Mouse (Mus musculus): ENCODE data around the gene Gm45233. TPM values are rescaled to one million over a fixed set of nuclear protein-coding genes. Genes with fewer than 3 reads are reported as not detected.

The Gm45233 gene
- polyA plus RNA-seq (2015; fragmentation: Illumina TruSeq; extraction: RNeasy Lipid Tissue Mini Kit (QIAGEN cat#74804); ENCODE audit: insufficient read depth, low replicate concordance) = not detected

DNA sequence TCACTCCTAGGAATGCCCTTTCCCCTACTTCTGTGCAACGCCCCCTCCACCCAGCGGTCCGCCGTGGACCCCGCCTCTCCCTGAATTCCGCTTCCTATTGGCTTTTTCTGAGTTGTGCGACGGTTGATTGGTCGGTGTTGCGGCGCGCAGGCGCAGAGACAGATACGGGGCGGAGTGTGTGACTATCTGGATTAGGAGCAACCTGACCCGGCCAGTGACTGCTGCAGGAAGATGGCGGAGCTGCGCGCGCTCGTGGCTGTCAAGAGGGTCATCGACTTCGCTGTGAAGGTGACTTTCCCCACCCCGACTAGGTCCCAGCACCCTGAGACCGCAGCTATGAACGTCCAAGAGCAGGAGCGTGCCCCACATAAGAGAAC, at the start of gene Gm45233, which contains the start of gene Etfb:
Gene Gm45233 (plus strand): TSS at position 212 of the 377 bp plus-strand sequence.
Gene Etfb (plus strand): TSS at position 167 of the 377 bp plus-strand sequence.

GRCm38 (mm10) chr7:43408131-43408553, 35.8 kb upstream of the Gm45233 start, which contains the start of gene Siglecg:
TSS of gene Siglecg (plus strand) at chr7:43408204.

GRCm38 (mm10) chr7:43427406-43427805, 16.5 kb upstream of the Gm45233 start, which contains the start of gene Lim2:
TSS of gene Lim2 (plus strand) at chr7:43427670.

GRCm38 (mm10) chr7:43436341-43437255, 7.3 kb upstream of the Gm45233 start, which contains the start of gene Nkg7:
TSS of gene Nkg7 (plus strand) at chr7:43437073.

DNA sequence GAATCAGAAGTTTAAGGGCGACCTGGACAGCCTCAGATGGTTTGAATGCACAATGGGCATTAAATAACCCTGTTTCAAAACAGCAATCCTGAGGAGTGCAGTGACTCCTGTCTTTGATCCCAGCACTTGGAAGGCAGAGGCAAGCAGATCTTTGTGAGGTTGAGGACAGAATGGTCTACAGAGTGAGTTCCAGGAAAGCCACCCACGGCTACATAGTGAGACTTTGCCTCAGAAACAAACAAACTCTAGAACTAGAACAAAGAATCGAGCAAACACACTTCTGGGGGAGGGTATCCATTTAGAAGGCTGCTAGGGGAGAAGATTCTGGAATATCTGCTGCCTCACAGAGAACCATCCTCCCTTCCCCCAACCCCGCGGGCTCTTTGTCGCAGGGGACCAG, 3.4 kb upstream of the Gm45233 start, which contains the start of gene Cldnd2:
Gene Cldnd2 (plus strand): TSS at position 301 of the 400 bp plus-strand sequence.

GRCm38 (mm10) chr7:43462851-43463250, 18.9 kb downstream of the Gm45233 start, which contains the start of gene Vsig10l:
TSS of gene Vsig10l (plus strand) at chr7:43463151.

GRCm38 (mm10) chr7:43489631-43490125, 45.8 kb downstream of the Gm45233 start, which contains the start of gene Iglon5:
TSS of gene Iglon5 (minus strand) at chr7:43490075.

Other genes starting within 250 kb of the Gm45233 start
- gene Zfp715, start 130.8 kb upstream of the Gm45233 start, polyA plus RNA-seq (2015; fragmentation: Illumina TruSeq; extraction: RNeasy Lipid Tissue Mini Kit (QIAGEN cat#74804); ENCODE audit: insufficient read depth, low replicate concordance) = 46.8 TPM
- 0.94 TPM for gene Siglecf, start 92.8 kb upstream of the Gm45233 start, polyA plus RNA-seq (2015; fragmentation: Illumina TruSeq; extraction: RNeasy Lipid Tissue Mini Kit (QIAGEN cat#74804); ENCODE audit: insufficient read depth, low replicate concordance)
- 244 TPM for gene Siglecg, start 35.9 kb upstream of the Gm45233 start, polyA plus RNA-seq (2015; fragmentation: Illumina TruSeq; extraction: RNeasy Lipid Tissue Mini Kit (QIAGEN cat#74804); ENCODE audit: insufficient read depth, low replicate concordance)
- not detected for gene Lim2, start 16.5 kb upstream of the Gm45233 start, polyA plus RNA-seq (2015; fragmentation: Illumina TruSeq; extraction: RNeasy Lipid Tissue Mini Kit (QIAGEN cat#74804); ENCODE audit: insufficient read depth, low replicate concordance)
- 79.6 TPM for gene Nkg7, start 7.1 kb upstream of the Gm45233 start, polyA plus RNA-seq (2015; fragmentation: Illumina TruSeq; extraction: RNeasy Lipid Tissue Mini Kit (QIAGEN cat#74804); ENCODE audit: insufficient read depth, low replicate concordance)
- gene Cldnd2, start 3.3 kb upstream of the Gm45233 start, polyA plus RNA-seq (2015; fragmentation: Illumina TruSeq; extraction: RNeasy Lipid Tissue Mini Kit (QIAGEN cat#74804); ENCODE audit: insufficient read depth, low replicate concordance) = not detected
- 48.7 TPM for gene Etfb, start within 50 bp of the Gm45233 start, polyA plus RNA-seq (2015; fragmentation: Illumina TruSeq; extraction: RNeasy Lipid Tissue Mini Kit (QIAGEN cat#74804); ENCODE audit: insufficient read depth, low replicate concordance)
- gene Vsig10l, start 19.0 kb downstream of the Gm45233 start, polyA plus RNA-seq (2015; fragmentation: Illumina TruSeq; extraction: RNeasy Lipid Tissue Mini Kit (QIAGEN cat#74804); ENCODE audit: insufficient read depth, low replicate concordance) = 1.5 TPM
- gene Iglon5, start 45.9 kb downstream of the Gm45233 start, polyA plus RNA-seq (2015; fragmentation: Illumina TruSeq; extraction: RNeasy Lipid Tissue Mini Kit (QIAGEN cat#74804); ENCODE audit: insufficient read depth, low replicate concordance) = not detected
- gene 4931406B18Rik, start 61.8 kb downstream of the Gm45233 start, polyA plus RNA-seq (2015; fragmentation: Illumina TruSeq; extraction: RNeasy Lipid Tissue Mini Kit (QIAGEN cat#74804); ENCODE audit: insufficient read depth, low replicate concordance) = 0.12 TPM
- gene Cd33, start 100.3 kb downstream of the Gm45233 start, polyA plus RNA-seq (2015; fragmentation: Illumina TruSeq; extraction: RNeasy Lipid Tissue Mini Kit (QIAGEN cat#74804); ENCODE audit: insufficient read depth, low replicate concordance) = 36.3 TPM
- 9.9 TPM for gene Zfp658, start 118.1 kb downstream of the Gm45233 start, polyA plus RNA-seq (2015; fragmentation: Illumina TruSeq; extraction: RNeasy Lipid Tissue Mini Kit (QIAGEN cat#74804); ENCODE audit: insufficient read depth, low replicate concordance)
- 7.9 TPM for gene Zfp719, start 135.5 kb downstream of the Gm45233 start, polyA plus RNA-seq (2015; fragmentation: Illumina TruSeq; extraction: RNeasy Lipid Tissue Mini Kit (QIAGEN cat#74804); ENCODE audit: insufficient read depth, low replicate concordance)
- 0.28 TPM for gene Zfp819, start 163.0 kb downstream of the Gm45233 start, polyA plus RNA-seq (2015; fragmentation: Illumina TruSeq; extraction: RNeasy Lipid Tissue Mini Kit (QIAGEN cat#74804); ENCODE audit: insufficient read depth, low replicate concordance)
- gene Ceacam18, start 190.6 kb downstream of the Gm45233 start, polyA plus RNA-seq (2015; fragmentation: Illumina TruSeq; extraction: RNeasy Lipid Tissue Mini Kit (QIAGEN cat#74804); ENCODE audit: insufficient read depth, low replicate concordance) = not detected
- gene Siglece, start 216.0 kb downstream of the Gm45233 start, polyA plus RNA-seq (2015; fragmentation: Illumina TruSeq; extraction: RNeasy Lipid Tissue Mini Kit (QIAGEN cat#74804); ENCODE audit: insufficient read depth, low replicate concordance) = 26.2 TPM
- gene Ctu1, start 227.9 kb downstream of the Gm45233 start, polyA plus RNA-seq (2015; fragmentation: Illumina TruSeq; extraction: RNeasy Lipid Tissue Mini Kit (QIAGEN cat#74804); ENCODE audit: insufficient read depth, low replicate concordance) = 5.7 TPM
- gene Klk14, start 246.3 kb downstream of the Gm45233 start, polyA plus RNA-seq (2015; fragmentation: Illumina TruSeq; extraction: RNeasy Lipid Tissue Mini Kit (QIAGEN cat#74804); ENCODE audit: insufficient read depth, low replicate concordance) = not detected

All from spleen, adult 10 weeks (tissue).